Mouse (Mus musculus) G1E (cell line): ENCODE measurements around the gene Mical3. TPM values are rescaled to one million over a fixed set of nuclear protein-coding genes. Genes with fewer than 3 reads are reported as not detected.

Source experiments
- ATAC-seq: 2 replicates; pipeline ENCODE4 v1.8.0; 2016; ENCODE audit warnings: mild to moderate bottlenecking; ENCODE audit not compliant: insufficient number of reproducible peaks, poor library complexity, low FRiP score, severe bottlenecking; ENCODE audit errors: extremely low read depth
- DNase-seq: peaks from one replicate; pipeline ENCODE4 v3.0.0; 2012; ENCODE audit warnings: low spot score
- H3K27me3 ChIP-seq: 2 replicates; pipeline ENCODE4 v1.6.1; 2012; ENCODE audit warnings: mild to moderate bottlenecking, low read length, inconsistent platforms; ENCODE audit not compliant: insufficient read depth
- H3K36me3 ChIP-seq: replicated peaks from 2 replicates; pipeline ENCODE3; 2012; ENCODE audit warnings: mild to moderate bottlenecking, inconsistent platforms
- H3K4me1 ChIP-seq: 2 replicates; pipeline ENCODE4 v1.6.1; 2012; ENCODE audit warnings: low read depth, low read length, inconsistent platforms, mixed read lengths; ENCODE audit not compliant: insufficient read depth
- H3K4me3 ChIP-seq: 2 replicates; pipeline ENCODE4 v1.5.1; 2012; ENCODE audit warnings: low read depth, mild to moderate bottlenecking, inconsistent platforms, low read length, moderate library complexity, mixed read lengths
- H3K9me3 ChIP-seq: replicated peaks from 2 replicates; pipeline ENCODE4 v1.6.1; 2012; ENCODE audit warnings: inconsistent platforms
- CTCF ChIP-seq: IDR thresholded peaks from 2 replicates; pipeline ENCODE4 v1.5.1; 2012; ENCODE audit warnings: low read depth, low read length, inconsistent platforms, mixed read lengths
- GATA1 ChIP-seq: IDR thresholded peaks from 2 replicates; pipeline ENCODE4 v1.6.1; 2012; ENCODE audit warnings: borderline replicate concordance, low read length, inconsistent platforms, mixed read lengths
- GATA2 ChIP-seq: IDR thresholded peaks from 2 replicates; pipeline ENCODE4 v1.6.1; 2012; ENCODE audit warnings: low read depth, low read length, inconsistent platforms, borderline replicate concordance
- POLR2AphosphoS5 ChIP-seq: IDR thresholded peaks from 2 replicates; pipeline ENCODE4 v1.6.1; 2012; ENCODE audit warnings: low read depth, low read length, inconsistent platforms; ENCODE audit not compliant: insufficient replicate concordance
- TAL1 ChIP-seq: conservative IDR thresholded peaks from 2 replicates; pipeline ENCODE4 v1.6.1; 2012; ENCODE audit warnings: low read depth, low read length, inconsistent platforms, mixed read lengths
- polyA plus RNA-seq: library from polyadenylated mRNA; stranded (reverse); fragments of >175 nt; gene quantifications from 2 replicates; pipeline ENCODE4 v1.2.3, GENCODE M21; 2012
- total RNA-seq, 2 experiments: library from RNA; stranded (forward) in 1 of 2; stranded (reverse) in 1 of 2; fragments of 200-1000 nt in 1 of 2; fragments of >200 nt in 1 of 2; fragmentation: Nextera tagmentation in 1 of 2; gene quantifications; 2 replicates each; pipeline ENCODE4 v1.2.3; 2014 to 2017

Mical3 gene
- total and polyA plus RNA-seq, 3 experiments: 20.9 to 109 (median 38.1) TPM

DNA sequence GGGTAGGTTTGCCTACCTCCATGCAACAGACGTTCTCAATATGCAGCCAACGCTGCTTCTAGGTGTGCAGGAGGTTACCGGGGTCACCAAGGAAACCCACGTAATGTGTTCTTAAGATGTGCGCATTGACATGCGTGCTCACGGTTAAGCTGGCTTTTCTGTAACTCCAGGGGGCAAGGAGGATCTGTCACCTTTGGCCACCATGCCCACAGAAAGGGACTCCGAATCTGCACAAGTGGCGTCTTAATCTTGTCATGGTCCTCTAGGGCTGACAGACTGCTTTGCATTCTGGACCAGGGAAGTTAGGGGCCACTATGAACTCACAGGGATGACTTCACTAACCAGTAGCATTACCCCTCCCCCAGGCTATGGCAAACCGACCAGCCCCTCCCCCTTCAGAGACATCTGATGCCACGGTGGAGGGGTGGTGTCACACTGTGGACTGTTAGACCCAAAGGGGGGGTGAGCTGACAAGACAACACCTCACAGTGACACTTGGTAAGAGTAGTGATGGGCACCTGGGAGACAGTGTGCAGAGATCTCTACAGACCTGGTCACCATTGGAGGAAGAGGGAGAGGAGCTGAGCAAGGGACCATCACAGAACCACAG lies 192.7 kb downstream of the Mical3 start:
- Histone ChIP-seq H3K9me3 (no peaks in the 10 kb centered on the region), H3K4me3 (no peak overlapping the region), H3K27me3 (no peaks in the 10 kb centered on the region), H3K4me1 (peaks cover 22% of the 10 kb centered on the region), H3K36me3 (peaks cover 92% of the 10 kb centered on the region)
- DNase-seq (no peak), ATAC-seq (no peak)
- no peak for TF ChIP-seq GATA2
- TF ChIP-seq TAL1: no peak
- TF ChIP-seq POLR2AphosphoS5: no peak
- no peak for TF ChIP-seq CTCF
- TF ChIP-seq GATA1: no peak

DNA sequence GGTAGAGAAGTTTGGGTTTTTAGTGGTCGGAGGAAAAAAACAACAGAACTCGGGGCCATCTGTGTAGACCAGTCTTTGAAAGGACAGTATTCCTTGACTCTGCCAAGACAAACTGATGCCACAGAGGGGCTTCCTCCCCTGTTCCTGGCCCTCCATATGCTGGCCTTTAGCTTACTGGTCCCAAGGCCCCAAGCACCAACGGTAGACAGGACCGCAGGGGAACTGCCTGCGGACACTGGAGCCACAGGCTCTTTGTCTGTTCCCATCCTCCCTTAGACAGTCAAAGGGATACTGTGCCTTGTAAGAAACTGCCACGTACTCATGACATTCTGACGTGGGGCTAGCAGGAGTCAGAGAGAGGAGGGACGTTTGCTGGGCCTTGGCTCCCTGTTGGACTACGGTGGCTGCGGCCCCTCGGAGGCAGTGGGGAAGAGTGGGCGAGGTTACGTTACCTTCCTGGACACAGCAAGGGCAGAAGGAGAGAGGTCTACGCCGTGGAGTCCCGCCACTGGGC lies 193.6 kb downstream of the Mical3 start:
- Histone ChIP-seq H3K4me3 (no peak overlapping the region), H3K9me3 (no peaks in the 10 kb centered on the region), H3K27me3 (no peaks in the 10 kb centered on the region), H3K36me3 (peaks cover 93% of the 10 kb centered on the region), H3K4me1 (peaks cover 22% of the 10 kb centered on the region)
- ATAC-seq (no peak), DNase-seq (no peak)
- TF ChIP-seq TAL1: no peak
- TF ChIP-seq CTCF: no peak
- no peak for TF ChIP-seq POLR2AphosphoS5
- TF ChIP-seq GATA1: no peak
- TF ChIP-seq GATA2: no peak

DNA sequence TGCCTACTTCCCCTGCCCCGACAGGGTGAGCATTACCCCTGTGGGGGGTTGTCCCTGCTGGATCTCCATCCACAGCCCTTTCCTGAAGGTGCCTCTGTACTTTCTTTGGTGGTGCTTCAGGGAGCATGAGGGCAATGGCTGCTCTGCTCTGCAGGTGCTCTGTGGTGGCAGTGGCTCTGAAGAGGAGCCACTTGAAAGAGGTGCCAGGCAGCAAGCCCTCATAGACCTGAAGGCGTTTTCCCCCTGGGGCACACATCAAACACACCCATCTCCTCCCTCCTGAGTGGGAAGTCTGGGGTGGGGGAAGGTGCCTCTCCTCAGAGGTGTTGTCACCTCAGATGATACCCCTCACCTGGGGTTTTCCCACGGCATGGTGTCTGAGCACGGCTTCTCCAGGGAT lies 196.6 kb downstream of the Mical3 start:
- no peak for ATAC-seq
- no peak for DNase-seq
- Histone ChIP-seq H3K27me3 (no peaks in the 10 kb centered on the region), H3K9me3 (no peaks in the 10 kb centered on the region), H3K4me1 (peaks cover 40% of the 10 kb centered on the region), H3K36me3 (peaks cover 92% of the 10 kb centered on the region), H3K4me3 (no peak overlapping the region)
- TF ChIP-seq GATA2 (no peak), GATA1 (no peak), TAL1 (no peak), CTCF (no peak), POLR2AphosphoS5 (no peak)

DNA sequence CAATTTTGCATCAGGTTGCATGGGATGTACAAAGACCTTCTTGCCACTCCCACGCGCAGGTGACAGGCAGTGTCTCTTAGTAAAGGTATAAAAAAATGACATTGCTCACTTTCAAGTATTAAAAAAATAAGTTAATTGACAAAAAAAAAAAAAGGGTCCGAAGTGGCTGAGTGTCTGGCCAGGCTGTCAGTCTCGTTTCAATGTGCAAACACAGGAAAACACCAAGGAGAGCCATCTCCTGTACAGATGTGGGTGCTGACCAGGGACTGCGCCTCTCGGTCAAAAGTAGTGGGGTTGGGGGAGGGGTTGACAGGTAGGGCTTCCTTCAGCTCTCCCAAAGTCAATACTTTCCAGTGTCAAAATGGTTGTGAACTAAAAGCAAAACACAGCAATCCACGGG lies 197.1 kb downstream of the Mical3 start:
- ATAC-seq: no peak
- H3K36me3 ChIP-seq: peaks cover 93% of the 10 kb centered on the region
- no peak for DNase-seq
- TF ChIP-seq POLR2AphosphoS5 (no peak), CTCF (no peak), GATA2 (no peak), TAL1 (no peak), GATA1 (no peak)
- H3K27me3 ChIP-seq: no peaks in the 10 kb centered on the region
- peaks cover 37% of the 10 kb centered on the region for H3K4me1 ChIP-seq
- H3K9me3 ChIP-seq: no peaks in the 10 kb centered on the region
- H3K4me3 ChIP-seq: no peak overlapping the region

DNA sequence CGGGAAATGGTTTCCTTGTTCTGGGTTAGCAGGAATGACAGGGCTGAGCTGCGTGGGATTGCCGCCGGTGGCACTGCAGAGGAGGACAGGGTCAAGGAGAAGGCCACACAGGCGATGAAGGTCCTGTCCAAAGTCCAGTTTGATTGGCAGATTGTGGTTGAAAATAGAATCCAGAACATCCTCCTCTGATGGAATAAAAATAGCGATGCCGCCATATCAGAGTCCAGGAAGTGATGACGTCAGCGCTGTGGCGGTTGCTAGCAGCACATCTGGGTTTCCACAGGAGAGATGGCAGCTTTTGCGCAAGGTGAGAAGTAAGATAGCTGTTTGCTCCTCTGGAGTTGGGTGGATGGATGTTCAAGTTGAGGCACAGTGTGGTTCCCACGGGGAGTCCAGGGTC lies 198.2 kb downstream of the Mical3 start:
- H3K4me3 ChIP-seq: no peak overlapping the region
- H3K36me3 ChIP-seq: peaks cover 86% of the 10 kb centered on the region
- ATAC-seq: no peak
- TF ChIP-seq GATA2 (no peak), GATA1 (no peak), POLR2AphosphoS5 (no peak), CTCF (no peak), TAL1 (no peak)
- H3K9me3 ChIP-seq: no peaks in the 10 kb centered on the region
- no peak for DNase-seq
- no peaks in the 10 kb centered on the region for H3K27me3 ChIP-seq
- peaks cover 28% of the 10 kb centered on the region for H3K4me1 ChIP-seq

DNA sequence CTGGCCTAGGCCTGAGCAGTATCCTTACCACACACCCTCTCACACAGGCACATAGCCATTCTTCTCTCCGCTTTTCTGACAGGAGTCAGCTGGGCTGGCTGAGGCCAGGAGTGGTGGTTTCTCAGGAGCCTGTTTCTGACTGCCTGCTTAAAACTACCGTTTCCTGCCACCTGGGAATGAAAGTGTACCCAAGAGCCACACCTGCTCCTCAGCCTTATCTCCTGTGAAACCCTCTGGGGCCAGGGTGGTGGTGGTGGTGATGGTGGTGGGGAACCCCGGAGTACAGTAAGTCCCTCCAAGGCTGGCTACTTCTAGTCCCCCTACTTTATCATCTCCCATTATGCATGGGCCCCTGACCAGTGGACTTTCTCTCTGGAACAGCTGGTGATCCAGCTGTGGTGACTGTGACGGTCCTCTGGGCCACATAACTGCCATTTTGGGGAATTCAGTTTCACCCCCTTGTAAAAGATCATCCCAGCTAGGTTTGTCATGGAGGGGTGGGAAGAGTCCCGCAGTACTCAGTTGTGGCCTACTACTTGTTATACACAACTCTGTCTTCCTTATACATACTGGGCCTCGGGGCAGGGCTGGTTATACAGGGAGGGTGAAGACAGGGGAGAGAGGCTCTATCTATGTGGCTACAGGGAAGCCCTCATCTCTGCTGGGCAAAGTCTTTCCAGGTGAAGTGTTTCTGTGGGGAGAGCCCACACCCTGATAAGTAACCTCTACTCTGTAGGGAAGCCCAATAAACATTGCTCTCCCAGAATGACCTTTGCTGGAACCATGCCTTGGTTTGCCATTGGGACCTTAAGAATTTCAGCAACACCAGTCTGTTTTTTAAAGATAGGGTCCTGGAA lies 200.1 kb downstream of the Mical3 start:
- Histone ChIP-seq H3K9me3 (no peaks in the 10 kb centered on the region), H3K36me3 (peaks cover 69% of the 10 kb centered on the region), H3K4me3 (no peak overlapping the region), H3K27me3 (no peaks in the 10 kb centered on the region), H3K4me1 (peaks cover 25% of the 10 kb centered on the region)
- DNase-seq (no peak), ATAC-seq (no peak)
- TF ChIP-seq GATA2: no peak
- TF ChIP-seq TAL1: no peak
- no peak for TF ChIP-seq GATA1
- no peak for TF ChIP-seq POLR2AphosphoS5
- no peak for TF ChIP-seq CTCF
